Mouse (Mus musculus): ENCODE results near the gene Fam172a.

The Fam172a gene

DNA sequence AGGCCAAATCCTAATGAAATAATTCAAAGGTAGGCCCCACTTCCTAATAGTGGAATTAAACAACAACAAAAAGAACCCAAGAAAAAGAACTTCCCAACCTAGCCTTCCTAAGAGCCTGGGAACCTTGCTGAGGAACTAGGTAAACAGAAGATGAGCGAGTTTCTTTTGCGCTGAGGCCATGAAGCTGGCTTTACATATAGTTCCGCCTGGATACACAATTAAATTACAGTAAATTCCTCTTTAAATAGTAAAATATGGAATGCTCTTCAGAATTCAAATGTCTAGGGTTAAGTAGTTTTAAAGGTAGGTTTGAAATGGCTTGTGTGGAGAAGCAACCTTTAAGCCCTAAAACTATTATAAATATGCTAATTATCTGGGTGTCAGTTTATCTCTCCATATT lies 478.4 kb downstream of the Fam172a start:
- DNase-seq (ENCODE audit: low spot score), result no peak

- no peak for DNase-seq (ENCODE audit: low spot score)
Observed at GRCm38 (mm10) chr13:78181071-78181929, 479.5 kb downstream of the Fam172a start.

GRCm38 (mm10) chr13:78181930-78182558 lies 480.2 kb downstream of the Fam172a start:
- DNase-seq (ENCODE audit: low spot score), result no peak

- DNase-seq (ENCODE audit: low spot score), result no peak
Observed at GRCm38 (mm10) chr13:78183004-78183403, 481.2 kb downstream of the Fam172a start.

DNA sequence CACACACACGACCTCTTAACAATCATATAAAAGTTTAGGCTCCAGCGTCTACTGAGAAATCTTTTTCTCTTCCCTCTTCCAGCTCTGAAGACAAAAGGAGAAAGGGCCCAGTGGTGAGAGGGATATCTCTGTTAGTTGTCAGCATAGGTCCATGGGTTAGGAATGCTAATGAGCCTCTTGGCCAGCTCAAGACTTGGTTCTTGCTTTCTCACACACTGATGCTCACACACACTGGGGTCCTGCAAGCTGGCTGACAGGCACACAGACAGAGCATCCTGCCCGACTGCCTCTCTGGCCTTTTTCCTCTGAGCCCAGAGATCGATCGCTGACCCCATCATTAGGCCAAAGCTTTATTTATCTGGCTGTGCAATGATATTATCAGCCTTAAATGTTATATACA lies 482.2 kb downstream of the Fam172a start:
- no peak for DNase-seq (ENCODE audit: low spot score)

- no peak for DNase-seq (ENCODE audit: low spot score)
Observed at GRCm38 (mm10) chr13:78184786-78185466, 483.1 kb downstream of the Fam172a start.

DNA sequence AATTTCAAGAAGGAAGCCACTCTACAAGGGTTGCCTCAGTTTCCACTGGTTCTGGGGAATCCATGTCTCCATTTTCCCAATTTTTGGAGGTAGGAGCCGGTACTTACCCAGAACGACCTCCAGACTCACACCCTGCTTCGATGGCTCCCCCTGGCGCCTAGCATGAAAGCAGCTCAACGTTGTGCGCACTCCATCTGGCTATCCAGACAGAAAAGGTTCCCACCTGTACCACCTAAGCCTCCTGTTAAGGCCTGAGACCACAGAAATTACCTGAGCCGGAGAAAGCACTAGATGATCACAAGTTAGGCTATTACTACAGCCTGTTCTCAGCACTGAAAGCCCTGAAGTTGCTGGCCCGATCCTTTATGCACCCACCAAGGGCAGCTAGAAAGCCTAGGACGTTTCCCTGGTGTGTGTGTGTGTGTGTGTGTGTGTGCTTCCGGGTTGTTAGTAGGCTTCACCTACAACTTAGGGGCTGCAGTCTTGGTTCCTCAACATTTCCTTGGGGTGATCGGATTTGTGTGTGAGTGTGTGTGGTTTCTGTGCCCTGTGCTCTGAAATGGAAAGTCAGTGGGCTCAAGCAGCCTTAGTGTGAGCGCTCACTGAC lies 484.6 kb downstream of the Fam172a start:
- DNase-seq (ENCODE audit: low spot score), result no peak

GRCm38 (mm10) chr13:78187833-78188232 lies 486.0 kb downstream of the Fam172a start:
- no peak for DNase-seq (ENCODE audit: low spot score)

DNA sequence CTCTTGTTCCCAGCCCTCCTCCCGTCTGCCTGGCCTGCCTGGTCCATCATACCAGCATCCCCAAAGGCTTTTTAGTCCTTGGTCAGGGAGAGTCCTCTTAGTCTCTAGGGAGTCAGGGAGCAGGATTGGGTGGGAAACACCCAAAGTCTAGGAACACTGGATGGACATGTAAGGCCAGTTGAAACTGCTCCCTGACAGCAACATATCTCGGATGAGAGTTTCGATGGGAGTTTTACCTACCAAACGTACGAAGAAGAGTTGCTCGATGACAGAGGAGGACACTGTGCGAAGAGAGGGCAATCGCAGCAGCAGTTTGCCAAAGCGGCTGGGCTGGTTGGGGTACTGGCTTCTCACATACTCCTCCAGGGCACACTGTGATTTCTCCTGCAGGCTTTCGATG lies 487.8 kb downstream of the Fam172a start:
- no peak for DNase-seq (ENCODE audit: low spot score)

- no peak for DNase-seq (ENCODE audit: low spot score)
Observed at GRCm38 (mm10) chr13:78193211-78193610, 491.4 kb downstream of the Fam172a start.

DNA sequence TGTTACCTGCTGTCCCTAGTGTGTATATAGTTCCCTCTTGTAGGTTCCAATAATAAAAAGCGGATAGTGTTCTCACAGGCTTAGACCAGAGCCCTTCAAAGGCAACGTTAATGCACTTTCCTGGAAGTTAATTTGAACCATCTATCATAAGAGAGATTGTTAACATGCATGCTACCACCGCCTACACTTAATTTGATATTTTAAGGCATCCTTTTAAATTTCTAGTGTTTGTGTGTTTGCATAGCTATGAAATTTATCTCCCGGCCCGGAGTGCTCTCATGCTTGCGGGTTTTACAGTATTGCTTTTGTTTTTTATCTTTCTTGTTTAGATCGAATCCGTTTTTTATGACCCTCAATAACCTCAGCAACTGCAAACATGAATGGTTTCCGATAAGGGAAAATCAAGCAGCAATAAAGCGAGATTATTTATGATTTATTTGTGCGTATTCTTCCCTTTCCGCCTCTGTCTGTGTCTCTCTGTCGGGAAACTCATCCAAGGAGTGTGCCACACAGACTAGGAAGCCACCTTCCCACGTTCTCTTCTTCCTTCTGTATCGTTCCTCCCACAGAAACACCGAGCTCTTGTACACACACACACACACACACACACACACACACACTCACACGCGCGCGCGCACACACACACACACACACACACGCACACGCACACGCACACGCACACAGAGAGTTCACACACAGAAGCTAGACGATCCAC lies 492.5 kb downstream of the Fam172a start:
- no peak for DNase-seq (ENCODE audit: low spot score)

- no peak for DNase-seq (ENCODE audit: low spot score)
Observed at GRCm38 (mm10) chr13:78194850-78195600, 493.2 kb downstream of the Fam172a start.

DNA sequence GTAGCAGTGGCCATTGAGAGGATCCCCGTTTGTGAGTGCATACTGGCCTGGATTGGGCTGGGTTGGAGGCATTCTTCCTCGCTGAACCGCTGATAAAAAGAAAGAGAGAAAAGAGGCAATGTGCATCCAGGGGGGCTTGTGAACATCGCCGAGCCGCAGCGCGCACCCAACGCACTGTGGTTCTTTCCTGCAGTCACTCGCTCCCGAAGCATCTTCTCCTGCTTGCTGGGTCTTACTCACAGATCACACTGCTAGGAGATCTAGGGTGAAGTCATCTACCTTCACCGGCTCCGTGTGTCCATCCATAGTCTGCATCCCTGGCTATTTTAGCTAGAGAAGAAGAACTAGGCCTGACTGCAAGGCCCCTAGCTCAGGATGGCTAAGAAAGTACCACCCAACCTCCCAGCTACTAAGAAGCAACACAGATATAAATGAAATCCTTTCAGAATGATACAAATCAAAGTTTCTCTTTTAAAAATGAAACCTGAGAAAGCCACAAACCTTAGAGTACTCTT lies 493.8 kb downstream of the Fam172a start:
- no peak for DNase-seq (ENCODE audit: low spot score)

GRCm38 (mm10) chr13:78196236-78196796 lies 494.5 kb downstream of the Fam172a start:
- DNase-seq (ENCODE audit: low spot score), result no peak

DNA sequence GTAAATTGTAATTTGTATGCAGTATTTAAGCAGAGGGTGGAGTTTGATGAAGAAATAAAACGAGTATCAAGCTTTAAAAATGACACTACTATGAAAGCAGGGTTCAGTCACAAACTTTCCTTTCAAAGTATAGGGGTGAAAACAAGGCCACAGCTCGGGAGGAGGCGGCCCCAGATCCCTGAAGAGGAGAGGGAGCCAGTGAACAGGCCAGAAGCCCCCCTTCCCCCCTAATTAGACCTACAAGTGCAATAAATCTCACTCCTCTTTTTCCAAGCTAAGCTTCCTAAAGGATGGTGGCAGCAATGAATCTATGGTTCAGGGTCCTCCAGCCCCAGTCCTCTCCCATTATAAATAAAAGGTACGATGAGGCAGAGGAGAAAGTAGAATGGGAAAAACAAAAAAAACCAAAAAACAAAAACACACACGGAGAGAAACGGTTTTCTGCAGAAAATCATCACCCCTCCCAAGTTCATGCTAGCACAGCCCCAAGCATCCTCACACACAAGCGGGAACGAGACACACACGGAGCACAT lies 495.5 kb downstream of the Fam172a start:
- no peak for DNase-seq (ENCODE audit: low spot score)

GRCm38 (mm10) chr13:78197819-78198390 lies 496.1 kb downstream of the Fam172a start:
- no peak for DNase-seq (ENCODE audit: low spot score)

DNA sequence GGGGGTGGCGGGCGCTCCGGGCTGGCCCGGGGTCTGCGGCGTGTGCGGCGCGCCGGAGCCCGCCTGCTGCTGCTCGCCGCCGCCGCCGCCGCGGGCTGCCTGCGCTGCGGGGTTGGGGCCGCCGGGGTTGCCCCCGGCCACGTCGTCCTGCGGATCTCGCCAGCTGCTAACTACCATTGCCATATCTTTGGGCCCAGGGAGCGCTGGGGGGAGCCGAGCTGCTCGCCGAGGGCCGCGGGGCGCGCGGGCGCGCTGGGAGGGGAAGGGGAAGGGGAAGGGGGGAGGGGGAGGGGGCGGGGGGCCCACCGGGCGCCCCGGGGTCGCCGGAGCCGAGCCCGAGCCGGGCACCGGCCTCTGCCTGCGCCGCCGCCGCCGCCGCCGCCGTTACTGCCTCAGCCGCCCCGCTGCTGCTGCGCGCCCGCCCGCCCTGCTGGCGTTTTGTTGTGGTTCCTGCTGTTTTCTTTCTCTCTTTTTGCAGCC lies 496.6 kb downstream of the Fam172a start:
- DNase-seq (ENCODE audit: low spot score), result no peak

DNA sequence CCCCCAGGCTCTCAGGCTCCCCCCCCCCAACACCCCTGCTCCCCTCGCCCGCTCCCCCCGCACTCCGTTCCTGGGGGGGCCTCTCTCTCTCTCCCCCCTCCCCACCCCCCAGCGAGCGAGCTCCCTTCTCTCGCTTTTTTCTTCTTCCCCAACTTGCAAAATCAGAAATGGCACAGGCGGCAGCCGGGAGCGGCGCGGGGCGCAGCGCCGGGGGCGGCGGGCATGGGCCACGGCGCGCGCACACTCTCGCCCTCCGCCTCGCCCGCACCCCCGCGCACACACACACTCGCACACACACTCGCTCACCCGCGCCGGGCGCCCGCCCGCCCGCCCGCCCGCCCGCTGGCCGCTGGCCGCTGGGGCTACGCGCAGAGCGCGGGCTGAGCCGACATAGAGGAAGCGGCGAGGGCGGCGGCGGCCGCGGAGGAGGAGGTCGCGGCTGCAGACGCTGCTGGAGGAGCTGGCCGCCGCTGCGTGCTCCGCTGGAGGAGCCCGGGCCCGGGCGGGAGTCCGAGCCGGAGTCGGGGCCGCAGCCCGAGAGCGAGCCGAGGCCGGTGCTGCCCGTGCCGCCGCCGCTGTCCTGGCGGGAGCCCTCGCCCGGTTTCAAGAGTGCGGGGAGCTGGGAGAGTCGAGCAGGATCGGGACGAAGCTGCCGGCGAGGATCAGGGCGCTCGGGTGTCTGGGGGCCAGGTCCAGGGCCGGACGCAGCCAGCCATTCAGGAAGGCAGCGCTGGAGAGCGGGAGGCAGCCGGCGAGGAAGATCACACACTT lies 497.2 kb downstream of the Fam172a start:
- DNase-seq (ENCODE audit: low spot score), result no peak

- DNase-seq (ENCODE audit: low spot score), result no peak
Observed at GRCm38 (mm10) chr13:78199642-78200160, 497.9 kb downstream of the Fam172a start, which contains the start of gene Nr2f1. Gene Nr2f1, minus strand, starts transcription at chr13:78199757.

All from c-Kit-positive CD71-positive TER-119-positive erythroid progenitor cells, embryonic 14.5 days (primary cell).